Mouse (Mus musculus) liver, adult 2 months (tissue): ENCODE measurements around the gene Gm49387.

Experiments
- CTCF ChIP-seq: fragments of 200-500 bp; IDR thresholded peaks from 2 replicates; pipeline ENCODE4 v1.5.1; 2011; ENCODE audit warnings: low read depth, low read length, control low read depth
- POLR2A ChIP-seq: fragments of 200-500 bp; IDR thresholded peaks from 2 replicates; pipeline ENCODE4 v1.6.1; 2011; ENCODE audit warnings: low read length, control low read depth; ENCODE audit not compliant: insufficient read depth; ENCODE audit errors: extremely low read depth

GRCm38 (mm10) chr14:31652624-31653023 is 11.9 kb upstream of the Gm49387 start:
- TF ChIP-seq CTCF (no peak), POLR2A (no peak)
